Mouse (Mus musculus) lung, postnatal 0 days (tissue): ENCODE results near the gene Wdr35.

Experiments
- CTCF ChIP-seq: IDR thresholded peaks from 2 replicates; pipeline ENCODE4 v1.5.1; 2016; ENCODE audit warnings: antibody characterized with exemption, mild to moderate bottlenecking
- EP300 ChIP-seq: IDR thresholded peaks from 2 replicates; pipeline ENCODE4 v1.6.1; 2016; ENCODE audit warnings: antibody characterized with exemption, mild to moderate bottlenecking, control low read depth

- TF ChIP-seq CTCF (no peak), EP300 (no peak)
These were observed 53.2 kb downstream of the Wdr35 start for GRCm38 (mm10) chr12:9026843-9027242.
